Mouse (Mus musculus) midbrain, postnatal 0 days (tissue): ENCODE results near the gene Pip5k1b. TPM values are rescaled to one million over a fixed set of nuclear protein-coding genes. Genes with fewer than 3 reads are reported as not detected.
A peak's percentile ranks its signal among the peaks of the same experiment; 100 is the strongest.
"Not testable (repeated sequence)": the region's sequence is repeated elsewhere in the genome, so short reads cannot be mapped to it uniquely, and the experiment has no call there.

ENCODE experiments used
- ATAC-seq: fragments of 200-750 bp; cut with Nextera tagmentation; 2 replicates; pipeline ENCODE4 v1.8.0; 2017; ENCODE audit warnings: moderate number of reproducible peaks, mild to moderate bottlenecking, moderate TSS enrichment, moderate library complexity; ENCODE audit not compliant: low FRiP score
- DNase-seq: peaks from one replicate; pipeline ENCODE4 v3.0.0-alpha.2; 2015; ENCODE audit warnings: low spot score
- H3K27ac ChIP-seq: fragments of 300-500 bp; sonication (generic); 2 replicates; pipeline ENCODE4 v1.5.1; 2014; ENCODE audit warnings: low read depth, mild to moderate bottlenecking, low read length, mixed read lengths
- H3K27me3 ChIP-seq: fragments of 300-500 bp; sonication (generic); 2 replicates; pipeline ENCODE4 v1.6.1; 2014; ENCODE audit warnings: low read length, control low read depth, mixed read lengths; ENCODE audit not compliant: insufficient read depth
- H3K36me3 ChIP-seq: fragments of 300-500 bp; sonication (generic); 2 replicates; pipeline ENCODE4 v1.6.1; 2014; ENCODE audit warnings: low read length, control low read depth, mixed read lengths; ENCODE audit not compliant: insufficient read depth
- H3K4me1 ChIP-seq: fragments of 300-500 bp; sonication (generic); 2 replicates; pipeline ENCODE4 v1.6.1; 2014; ENCODE audit warnings: mild to moderate bottlenecking, control low read depth, antibody characterized with exemption, low read length, mixed read lengths; ENCODE audit not compliant: insufficient read depth
- H3K4me2 ChIP-seq: fragments of 300-500 bp; sonication (generic); 2 replicates; pipeline ENCODE4 v1.6.1; 2014; ENCODE audit warnings: low read depth, mild to moderate bottlenecking, low read length, mixed read lengths; ENCODE audit not compliant: poor library complexity, severe bottlenecking
- H3K4me3 ChIP-seq: fragments of 300-500 bp; sonication (generic); 2 replicates; pipeline ENCODE4 v1.5.1; 2014; ENCODE audit warnings: low read depth, mild to moderate bottlenecking, low read length, moderate library complexity
- H3K9ac ChIP-seq: fragments of 300-500 bp; sonication (generic); replicated peaks from 2 replicates; pipeline ENCODE4 v1.6.1; 2014; ENCODE audit warnings: mild to moderate bottlenecking, low read length, moderate library complexity, mixed read lengths; ENCODE audit not compliant: poor library complexity, severe bottlenecking
- H3K9me3 ChIP-seq: fragments of 300-500 bp; sonication (generic); 2 replicates; pipeline ENCODE4 v1.6.1; 2016; ENCODE audit warnings: low read length, control low read depth
- CTCF ChIP-seq: IDR thresholded peaks from 2 replicates; pipeline ENCODE4 v1.5.1; 2016; ENCODE audit warnings: antibody characterized with exemption, mild to moderate bottlenecking
- WGBS: fragments of 180-500 bp; shearing (Covaris S2); extraction: QIAGEN DNeasy Blood & Tissue Kit; methylation state at CpG from one replicate; pipeline ENCODE4 v1.1.7; 2014; 5-methylcytosine and 5-hydroxymethylcytosine counted together
- polyA plus RNA-seq: library from polyadenylated mRNA; unstranded; fragments of >200 nt; fragmentation: Nextera tagmentation; extraction: Ambion mirVana; gene quantifications from 2 replicates; pipeline ENCODE4 v1.2.1, GENCODE M21; 2015
- total RNA-seq: library from RNA; depleted of rRNA; stranded (reverse); fragments of >200 nt; gene quantifications from 2 replicates; pipeline ENCODE4 v1.2.3, GENCODE M21; 2014

The Pip5k1b gene
- total and polyA plus RNA-seq, 2 experiments from 2014 or later: 0.86 to 3.0 TPM

DNA sequence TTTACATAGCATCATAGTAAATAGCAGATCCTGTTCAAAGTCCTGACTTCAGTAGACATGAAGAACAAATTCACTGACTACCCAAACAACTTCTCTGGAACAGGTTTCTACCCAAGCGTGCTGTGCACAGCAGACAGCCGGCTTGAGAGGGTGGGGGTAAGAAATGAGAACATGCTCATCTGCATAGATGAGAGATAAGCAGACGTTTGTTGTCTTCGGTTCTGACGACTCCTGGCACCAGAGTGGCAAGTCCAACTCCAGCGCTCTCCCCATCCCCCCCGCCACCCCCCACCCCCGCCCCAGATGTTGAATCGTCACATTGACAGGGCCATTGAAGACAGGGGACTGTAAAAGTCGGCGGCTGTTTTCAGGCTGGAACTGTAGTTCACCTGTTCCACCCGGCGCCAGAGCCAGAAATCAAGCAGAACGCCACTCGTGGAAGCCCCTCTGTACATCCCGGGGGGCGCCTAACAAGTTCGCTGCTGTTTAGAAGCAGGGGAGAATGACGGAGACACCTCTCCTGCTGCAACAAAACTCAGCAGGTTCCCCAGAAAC lies 684 bp downstream of the Pip5k1b start:
- Histone ChIP-seq H3K9me3 (no peaks in the 10 kb centered on the region), H3K4me1 (0 out of 2 replicates have a peak, but pooled peaks cover 5% of the 10 kb centered on the region), H3K4me2 (peak overlapping the region; percentile 65), H3K4me3 (peak overlapping the region; percentile 89), H3K36me3 (no peaks in the 10 kb centered on the region), H3K9ac (no peak overlapping the region), H3K27me3 (no peaks in the 10 kb centered on the region), H3K27ac (no peak overlapping the region)
- ATAC-seq: no peak
- peak; percentile 7 for DNase-seq
- no peak for TF ChIP-seq CTCF
- 0% methylated on average over 18 of the region's 19 CpGs for WGBS

DNA sequence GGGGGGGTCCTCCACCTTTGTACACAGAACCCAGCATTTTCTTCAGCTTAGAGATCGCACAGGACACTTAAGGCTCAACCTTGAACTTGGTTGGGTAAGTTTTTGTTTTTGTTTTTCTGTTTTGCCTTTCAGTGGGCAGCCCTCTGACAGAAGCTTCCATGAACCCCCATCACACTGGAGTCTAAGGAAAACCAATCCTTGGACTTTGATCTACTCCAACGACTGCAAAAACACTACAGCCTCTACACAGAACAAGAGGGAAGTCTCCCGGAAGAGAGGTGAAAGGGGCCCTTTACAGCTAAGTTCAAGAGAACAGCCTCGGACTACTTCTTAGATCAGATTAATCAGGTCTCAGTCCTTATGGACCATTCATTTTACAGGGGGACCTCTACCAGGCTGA lies 1.2 kb downstream of the Pip5k1b start:
- 22% methylated on average over 4 of the region's 4 CpGs for WGBS
- H3K4me3 ChIP-seq: no peak overlapping the region
- H3K27me3 ChIP-seq: no peaks in the 10 kb centered on the region
- 0 out of 2 replicates have a peak, but pooled peaks cover 5% of the 10 kb centered on the region for H3K4me1 ChIP-seq
- DNase-seq: no peak
- peak overlapping the region; percentile 65 for H3K4me2 ChIP-seq
- H3K9me3 ChIP-seq: no peaks in the 10 kb centered on the region
- ATAC-seq: no peak
- H3K9ac ChIP-seq: no peak overlapping the region
- H3K36me3 ChIP-seq: no peaks in the 10 kb centered on the region
- no peak overlapping the region for H3K27ac ChIP-seq
- no peak for TF ChIP-seq CTCF

DNA sequence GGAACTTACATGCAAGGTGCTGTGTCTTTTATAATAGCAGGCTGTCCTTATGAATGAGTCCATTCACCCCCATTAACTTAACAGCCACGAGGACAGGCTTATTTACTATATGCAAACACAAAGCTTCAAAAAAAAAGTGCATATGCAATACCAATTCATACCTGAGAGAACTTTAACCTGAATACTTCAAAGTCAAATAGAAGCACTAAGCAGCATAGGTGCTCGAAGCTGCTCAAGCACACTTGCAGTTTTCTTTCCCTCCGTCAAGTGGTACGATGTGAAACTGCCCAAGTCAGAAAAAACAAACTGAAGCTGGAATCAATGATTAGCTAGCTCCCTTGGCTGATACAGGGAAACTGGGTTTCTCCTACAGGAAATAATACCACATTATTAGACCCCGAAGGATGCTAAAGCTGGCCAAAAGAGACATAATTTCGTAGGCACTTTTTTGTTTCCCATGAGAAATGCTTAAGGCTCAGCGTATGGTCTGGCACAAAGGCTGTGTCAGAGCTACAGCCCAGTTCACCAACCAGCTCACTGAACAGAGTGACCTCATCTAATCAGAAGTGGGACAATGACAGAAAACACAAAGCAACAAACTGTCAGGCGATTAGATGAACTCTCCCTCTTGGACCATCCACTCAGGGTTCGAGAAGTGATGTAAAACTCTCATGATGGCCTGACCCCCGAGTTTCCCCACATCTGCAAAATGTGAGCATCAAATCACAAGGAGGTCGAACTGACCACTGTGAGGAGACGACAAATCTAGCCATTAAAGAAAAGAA lies 2.2 kb downstream of the Pip5k1b start:
- Histone ChIP-seq H3K27me3 (no peaks in the 10 kb centered on the region), H3K4me2 (no peak overlapping the region), H3K9me3 (no peaks in the 10 kb centered on the region), H3K9ac (no peak overlapping the region), H3K36me3 (no peaks in the 10 kb centered on the region), H3K4me1 (0 out of 2 replicates have a peak, but pooled peaks cover 5% of the 10 kb centered on the region), H3K27ac (no peak overlapping the region), H3K4me3 (no peak overlapping the region)
- DNase-seq (no peak), ATAC-seq (no peak)
- 49% methylated on average over 12 of the region's 12 CpGs for whole genome bisulfite sequencing
- TF ChIP-seq CTCF: no peak

DNA sequence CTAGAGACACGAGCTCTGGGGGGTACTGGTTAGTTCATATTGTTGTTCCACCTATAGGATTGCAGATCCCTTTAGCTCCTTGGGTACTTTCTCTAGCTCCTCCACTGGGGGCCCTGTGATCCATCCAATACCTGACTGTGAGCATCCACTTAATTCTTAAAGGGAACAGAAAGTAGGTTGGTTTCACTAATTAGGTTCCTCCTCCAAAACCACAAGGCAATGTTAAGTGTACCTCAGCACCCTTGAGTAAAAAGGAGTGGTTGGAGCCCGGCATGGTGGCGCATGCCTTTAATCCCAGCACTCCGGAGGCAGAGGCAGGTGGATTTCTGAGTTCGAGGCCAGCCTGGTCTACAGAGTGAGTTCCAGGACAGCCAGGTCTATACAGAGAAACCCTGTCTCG lies 3.0 kb downstream of the Pip5k1b start:
- not testable (repeated sequence) for H3K4me3 ChIP-seq, H3K27me3 ChIP-seq, H3K9me3 ChIP-seq, H3K27ac ChIP-seq, H3K36me3 ChIP-seq, H3K9ac ChIP-seq, H3K4me1 ChIP-seq, DNase-seq, H3K4me2 ChIP-seq, ATAC-seq
- WGBS: 93% methylated on average over 6 of the region's 6 CpGs

DNA sequence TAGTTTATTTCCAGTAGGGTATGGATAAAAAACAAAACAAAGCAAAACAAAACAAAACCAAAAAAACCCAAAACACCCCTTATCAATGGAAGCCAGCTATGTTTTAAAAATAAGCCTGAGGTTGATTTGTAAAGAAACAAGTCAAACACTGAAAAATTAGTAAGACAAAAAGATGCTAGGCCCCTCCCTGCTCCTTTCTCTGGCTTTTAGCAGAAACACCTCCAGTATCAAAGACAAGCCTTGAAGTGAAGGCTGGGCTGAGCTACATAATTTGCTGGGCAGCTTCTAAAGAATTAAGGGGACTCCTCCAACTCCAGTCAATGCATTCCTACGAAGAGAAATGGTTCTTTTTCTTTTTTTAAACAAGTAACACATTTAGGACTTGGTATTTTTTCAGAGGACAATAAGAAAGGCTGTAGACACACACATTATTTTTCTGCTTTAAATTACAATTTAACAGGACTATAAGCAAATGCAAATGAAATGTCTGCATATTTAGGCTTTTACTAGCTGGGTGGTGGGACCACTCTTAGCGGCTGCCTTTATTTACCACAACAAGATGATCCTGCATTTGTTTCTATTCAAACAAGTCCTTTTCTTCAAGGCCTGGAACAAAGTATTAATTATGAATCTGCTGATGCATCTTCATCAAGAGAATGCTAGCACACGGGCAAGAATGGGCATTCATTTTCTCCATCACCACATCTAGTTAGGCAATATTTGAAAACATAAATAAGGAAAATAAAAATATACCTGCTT lies 4.3 kb downstream of the Pip5k1b start:
- Histone ChIP-seq H3K4me3 (no peak overlapping the region), H3K27ac (no peak overlapping the region), H3K4me1 (no peaks in the 10 kb centered on the region), H3K9ac (no peak overlapping the region), H3K4me2 (no peak overlapping the region), H3K9me3 (no peaks in the 10 kb centered on the region), H3K36me3 (no peaks in the 10 kb centered on the region), H3K27me3 (no peaks in the 10 kb centered on the region)
- no peak for ATAC-seq
- no peak for TF ChIP-seq CTCF
- DNase-seq: no peak
- WGBS: 64% methylated on average over 3 of the region's 3 CpGs

DNA sequence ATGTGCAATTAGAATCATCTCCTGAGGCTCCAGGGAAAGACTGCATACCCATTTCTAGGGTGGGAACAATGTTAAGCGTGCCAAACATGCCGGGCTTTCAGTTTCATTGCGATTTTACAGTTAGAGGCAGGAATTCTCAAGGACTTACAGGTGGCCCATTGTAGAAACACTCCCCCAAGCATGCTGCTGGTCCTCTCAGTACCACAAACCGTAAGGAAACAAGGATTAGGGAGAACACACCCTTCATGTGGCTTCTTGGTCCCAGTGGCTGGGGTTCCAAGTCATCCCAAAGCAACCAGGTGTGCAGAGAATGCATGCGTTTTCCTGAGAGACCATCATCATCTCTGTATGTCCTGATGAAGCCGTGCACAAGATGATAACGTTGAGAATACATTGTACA lies 4.9 kb downstream of the Pip5k1b start:
- H3K4me3 ChIP-seq: no peak overlapping the region
- H3K27me3 ChIP-seq: no peaks in the 10 kb centered on the region
- H3K9me3 ChIP-seq: no peaks in the 10 kb centered on the region
- no peak overlapping the region for H3K4me2 ChIP-seq
- no peak overlapping the region for H3K27ac ChIP-seq
- 81% methylated on average over 7 of the region's 7 CpGs for WGBS
- H3K9ac ChIP-seq: no peak overlapping the region
- DNase-seq (no peak), ATAC-seq (no peak)
- no peaks in the 10 kb centered on the region for H3K4me1 ChIP-seq
- no peaks in the 10 kb centered on the region for H3K36me3 ChIP-seq
- no peak for TF ChIP-seq CTCF
